In the genomic region with DNA sequence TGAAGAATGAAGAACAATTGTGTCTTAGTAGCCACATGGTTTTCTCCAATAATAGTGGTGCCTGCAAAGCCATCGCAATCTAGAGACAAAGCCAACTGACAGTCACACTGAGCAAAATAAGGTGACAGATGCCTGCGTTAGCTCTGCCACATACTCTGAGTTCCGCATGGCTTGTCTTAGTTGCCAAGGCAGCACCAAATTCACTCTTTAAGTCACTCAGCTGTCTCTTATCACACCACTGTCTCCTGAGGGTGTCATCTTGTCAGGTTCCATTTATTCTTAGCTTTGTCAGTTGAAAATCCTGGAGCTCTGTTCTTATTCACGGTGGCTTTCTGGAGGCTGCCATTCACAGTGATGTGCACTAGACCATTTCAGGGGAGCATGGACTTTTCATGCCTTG, we compare ENCODE assay signal across 25 mouse cellular contexts. TPM values are rescaled to one million over a fixed set of nuclear protein-coding genes. Genes with fewer than 3 reads are reported as not detected.
DNase-seq lines count a peak whose midpoint lies in the region; ATAC-seq and TF ChIP-seq lines count a peak whose summit lies in the region.
"Had no signal": no experiment of that assay in that cellular context is flagged by ENCODE, and none has a peak within 500 bp of the region (broad histone marks: within the 10 kb centered on the region; RNA-seq: fewer than 3 reads in every experiment).

No protein-coding gene starts in this region.

- no peak overlapping the region for H3K4me3 ChIP-seq in midbrain, postnatal 0 days (ENCODE audit: low read depth, low read length)
- no peak overlapping the region for H3K4me3 ChIP-seq in midbrain, embryonic 13.5 days (replicated peaks)
- H3K4me3 ChIP-seq in neural tube, embryonic 15.5 days (replicated peaks), result no peak overlapping the region
- H3K4me3 ChIP-seq: forebrain, embryonic 10.5 days; heart, adult 2 months; heart, embryonic 10.5 days; heart, embryonic 13.5 days; hindbrain, embryonic 12.5 days had no signal

- no peaks in the 10 kb centered on the region for H3K9me3 ChIP-seq in midbrain, postnatal 0 days (ENCODE audit: low read length)
- no peaks in the 10 kb centered on the region for H3K9me3 ChIP-seq in midbrain, embryonic 13.5 days
- no peaks in the 10 kb centered on the region for H3K9me3 ChIP-seq in neural tube, embryonic 15.5 days (replicated peaks)
- H3K9me3 ChIP-seq: forebrain, embryonic 10.5 days; heart, embryonic 10.5 days; heart, embryonic 13.5 days; hindbrain, embryonic 12.5 days had no signal

- DNase-seq in cerebellum, postnatal 10 days, result peak; percentile 13 to 19
- no peak for DNase-seq in cerebellum, adult 8-10 months
- DNase-seq in frontal cortex, postnatal 10 days (ENCODE audit: low spot score in 2 of 2), result no peak
- peak; percentile 56 for DNase-seq in midbrain, postnatal 0 days (ENCODE audit: low spot score)
- DNase-seq in telencephalon, adult 2 months (ENCODE audit: low read depth, low spot score), result peak; percentile 36
- DNase-seq: adrenal gland, adult 8-10 months; adrenal gland, postnatal 25 days; cerebellum, adult 11 months; cerebellum, adult 2 months; cerebellum, postnatal 14 days; gastrocnemius, postnatal 10 days; gastrocnemius, postnatal 36 days; heart, adult 2 months; heart, postnatal 14 days; heart, postnatal 4 days had no signal

- H3K27me3 ChIP-seq in midbrain, postnatal 0 days (ENCODE audit: insufficient read depth, low read length), result no peaks in the 10 kb centered on the region
- no peaks in the 10 kb centered on the region for H3K27me3 ChIP-seq in midbrain, embryonic 13.5 days
- no peaks in the 10 kb centered on the region for H3K27me3 ChIP-seq in neural tube, embryonic 15.5 days (replicated peaks)
- H3K27me3 ChIP-seq: heart, embryonic 13.5 days; hindbrain, embryonic 12.5 days had no signal

- no peak overlapping the region for H3K9ac ChIP-seq in midbrain, postnatal 0 days (replicated peaks; ENCODE audit: low read length, poor library complexity, severe bottlenecking)
- no peak overlapping the region for H3K9ac ChIP-seq in midbrain, embryonic 13.5 days (replicated peaks)
- no peak overlapping the region for H3K9ac ChIP-seq in neural tube, embryonic 15.5 days (replicated peaks)
- H3K9ac ChIP-seq: heart, embryonic 13.5 days; hindbrain, embryonic 12.5 days had no signal

- H3K27ac ChIP-seq in midbrain, postnatal 0 days (ENCODE audit: low read depth, low read length), result no peak overlapping the region
- no peak overlapping the region for H3K27ac ChIP-seq in midbrain, embryonic 13.5 days
- no peak overlapping the region for H3K27ac ChIP-seq in neural tube, embryonic 15.5 days (replicated peaks)
- H3K27ac ChIP-seq: forebrain, embryonic 10.5 days; heart, adult 2 months; heart, embryonic 10.5 days; heart, embryonic 13.5 days; hindbrain, embryonic 12.5 days had no signal

- WGBS in midbrain, postnatal 0 days, result 48% methylated on average over 4 of the region's 4 CpGs
- 56% methylated on average over 4 of the region's 4 CpGs for WGBS in midbrain, embryonic 13.5 days
- WGBS in neural tube, embryonic 15.5 days, result 73% methylated on average over 4 of the region's 4 CpGs

- no peaks in the 10 kb centered on the region for H3K36me3 ChIP-seq in midbrain, postnatal 0 days (ENCODE audit: insufficient read depth, low read length)
- no peaks in the 10 kb centered on the region for H3K36me3 ChIP-seq in midbrain, embryonic 13.5 days
- H3K36me3 ChIP-seq in neural tube, embryonic 15.5 days, result no peaks in the 10 kb centered on the region
- H3K36me3 ChIP-seq: forebrain, embryonic 10.5 days; heart, embryonic 10.5 days; heart, embryonic 13.5 days; hindbrain, embryonic 12.5 days had no signal

- TF ChIP-seq CTCF in midbrain, postnatal 0 days (IDR thresholded peaks at IDR 0.05), result no peak

- ATAC-seq in frontal cortex, adult (ENCODE audit: low TSS enrichment), result peak; percentile 84
- ATAC-seq in midbrain, postnatal 0 days (ENCODE audit: low FRiP score), result no peak
- no peak for ATAC-seq in midbrain, embryonic 13.5 days
- no peak for ATAC-seq in neural tube, embryonic 15.5 days (ENCODE audit: low FRiP score)
- ATAC-seq: activated CD4-positive, CD25-positive, alpha-beta regulatory T cell, adult 4 months; forebrain, embryonic 16.5 days; intestine, postnatal 0 days had no signal

- no peak overlapping the region for H3K4me2 ChIP-seq in midbrain, postnatal 0 days (ENCODE audit: low read depth, low read length, poor library complexity, severe bottlenecking)
- H3K4me2 ChIP-seq in midbrain, embryonic 13.5 days (replicated peaks), result no peak overlapping the region
- H3K4me2 ChIP-seq in neural tube, embryonic 15.5 days, result no peak overlapping the region
- H3K4me2 ChIP-seq: heart, embryonic 13.5 days; hindbrain, embryonic 12.5 days had no signal

- H3K4me1 ChIP-seq in midbrain, postnatal 0 days (ENCODE audit: insufficient read depth, low read length), result no peaks in the 10 kb centered on the region
- H3K4me1 ChIP-seq in midbrain, embryonic 13.5 days (replicated peaks), result no peaks in the 10 kb centered on the region
- H3K4me1 ChIP-seq in neural tube, embryonic 15.5 days, result no peaks in the 10 kb centered on the region
- H3K4me1 ChIP-seq: forebrain, embryonic 10.5 days; heart, embryonic 10.5 days; heart, embryonic 13.5 days; hindbrain, embryonic 12.5 days had no signal

RNA-seq across cellular contexts. Expression of gene Vwa8, which starts 17.7 kb away (rescaled TPM):
- total RNA-seq in midbrain, postnatal 0 days (2014; rRNA removed), result 18.1 and 19.5 TPM in 2 replicates
- polyA plus RNA-seq in midbrain, postnatal 0 days (2015; fragmentation: Nextera tagmentation; extraction: Ambion mirVana), result 7.1 and 8.1 TPM in 2 replicates
- 5.0 and 5.7 TPM in 2 replicates for polyA plus RNA-seq in midbrain, embryonic 13.5 days (2015; fragmentation: Nextera tagmentation; extraction: Ambion mirVana)
- polyA plus RNA-seq in neural tube, embryonic 15.5 days (2015; fragmentation: Nextera tagmentation; extraction: Ambion mirVana), result 7.5 and 9.7 TPM in 2 replicates

Comparison
In these comparisons a context has a peak if more than half of its experiments do, and no peak if none do; other contexts are left out.
1. DNase-seq: peak in cerebellum, postnatal 10 days (2 of 2), midbrain, postnatal 0 days (single experiment) and telencephalon, adult 2 months (single experiment); none in cerebellum, adult 8-10 months (single experiment) and frontal cortex, postnatal 10 days (0 of 2).